Mouse (Mus musculus): Measurements from ENCODE around the gene 1700014D04Rik. TPM values are rescaled to one million over a fixed set of nuclear protein-coding genes. Genes with fewer than 3 reads are reported as not detected.

The 1700014D04Rik gene
- total RNA-seq, 2 experiments from 2014 or later: not detected

Other genes starting within 250 kb of the 1700014D04Rik start
- gene Agtpbp1, start 161.5 kb downstream of the 1700014D04Rik start, total RNA-seq (2021): 10 to 100 TPM; 82.2 to 97.3 TPM
- 10 to 100 TPM; 84.4 to 92.5 TPM for gene Naa35, start 161.5 kb downstream of the 1700014D04Rik start, total RNA-seq (2021)
- 10 to 100 TPM; 16.3 to 20.8 TPM for gene Golm1, start 70.9 kb downstream of the 1700014D04Rik start, total RNA-seq (2021)
- gene 4921517D22Rik, start 52.6 kb downstream of the 1700014D04Rik start, total RNA-seq (2021): not detected
- gene Spata31d1a, start 36.4 kb downstream of the 1700014D04Rik start, total RNA-seq (2021): not detected
- gene Spata31d1b, start 34.5 kb downstream of the 1700014D04Rik start, total RNA-seq (2021): not detected
- gene Spata31d1d, start 15.0 kb downstream of the 1700014D04Rik start, total RNA-seq (2021): not detected
- gene Isca1, start 23.1 kb upstream of the 1700014D04Rik start, total RNA-seq (2021): 100 to 1,000 TPM; 207 to 217 TPM
- gene Gm49354, start 35.5 kb upstream of the 1700014D04Rik start, total RNA-seq (2021): not detected
- gene Tut7, start 76.4 kb upstream of the 1700014D04Rik start, total RNA-seq (2021): 10 to 100 TPM; 48.9 to 51.1 TPM

Measured in heart, postnatal 14 days (tissue).